Mouse (Mus musculus) kidney, adult 2 months (tissue): ENCODE results near the gene L3mbtl4. TPM values are rescaled to one million over a fixed set of nuclear protein-coding genes. Genes with fewer than 3 reads are reported as not detected.

Source experiments
- DNase-seq: peaks from one replicate; pipeline ENCODE4 v3.0.0; 2021
- H3K27ac ChIP-seq: fragments of 200-500 bp; 2 replicates; pipeline ENCODE4 v1.5.1; 2012; ENCODE audit warnings: low read depth, low read length, control low read depth, inconsistent platforms; ENCODE audit not compliant: insufficient read depth
- H3K27me3 ChIP-seq: fragments of 200-500 bp; replicated peaks from 2 replicates; pipeline ENCODE4 v1.6.1; 2012; ENCODE audit warnings: mild to moderate bottlenecking, moderate library complexity, low read length, inconsistent platforms; ENCODE audit not compliant: control insufficient read depth, insufficient read depth
- H3K36me3 ChIP-seq: fragments of 200-500 bp; 2 replicates; pipeline ENCODE4 v1.6.1; 2012; ENCODE audit warnings: mild to moderate bottlenecking, moderate library complexity, low read length, inconsistent platforms; ENCODE audit not compliant: control insufficient read depth, insufficient read depth
- H3K4me1 ChIP-seq: fragments of 200-500 bp; 2 replicates; pipeline ENCODE4 v1.6.1; 2011; ENCODE audit warnings: low read length; ENCODE audit not compliant: control insufficient read depth, insufficient read depth
- H3K4me3 ChIP-seq: fragments of 200-500 bp; 2 replicates; pipeline ENCODE4 v1.5.1; 2011; ENCODE audit warnings: mild to moderate bottlenecking, low read depth, low read length, control low read depth; ENCODE audit not compliant: insufficient read depth
- CTCF ChIP-seq: fragments of 200-500 bp; conservative IDR thresholded peaks from 2 replicates; pipeline ENCODE4 v1.5.1; 2011; ENCODE audit warnings: low read depth, mild to moderate bottlenecking, control low read depth, low read length, moderate library complexity, mixed read lengths; ENCODE audit not compliant: insufficient read depth, insufficient read length
- POLR2A ChIP-seq: fragments of 200-500 bp; IDR thresholded peaks from one replicate; pipeline ENCODE4 v1.6.1; 2011; ENCODE audit warnings: low read depth, low read length, control low read depth
- WGBS: fragments of 180-500 bp; shearing (Covaris S2); methylation state at CpG from one replicate; pipeline ENCODE4 v1.1.7; 2018; 5-methylcytosine and 5-hydroxymethylcytosine counted together
- polyA plus RNA-seq: library from polyadenylated mRNA; depleted of rRNA; stranded (reverse); fragments of >200 nt; gene quantifications from 2 replicates; pipeline ENCODE4 v1.2.3, GENCODE M21; 2012

Gene L3mbtl4
- polyA plus RNA-seq, 1 experiment = 0.36 TPM

DNA sequence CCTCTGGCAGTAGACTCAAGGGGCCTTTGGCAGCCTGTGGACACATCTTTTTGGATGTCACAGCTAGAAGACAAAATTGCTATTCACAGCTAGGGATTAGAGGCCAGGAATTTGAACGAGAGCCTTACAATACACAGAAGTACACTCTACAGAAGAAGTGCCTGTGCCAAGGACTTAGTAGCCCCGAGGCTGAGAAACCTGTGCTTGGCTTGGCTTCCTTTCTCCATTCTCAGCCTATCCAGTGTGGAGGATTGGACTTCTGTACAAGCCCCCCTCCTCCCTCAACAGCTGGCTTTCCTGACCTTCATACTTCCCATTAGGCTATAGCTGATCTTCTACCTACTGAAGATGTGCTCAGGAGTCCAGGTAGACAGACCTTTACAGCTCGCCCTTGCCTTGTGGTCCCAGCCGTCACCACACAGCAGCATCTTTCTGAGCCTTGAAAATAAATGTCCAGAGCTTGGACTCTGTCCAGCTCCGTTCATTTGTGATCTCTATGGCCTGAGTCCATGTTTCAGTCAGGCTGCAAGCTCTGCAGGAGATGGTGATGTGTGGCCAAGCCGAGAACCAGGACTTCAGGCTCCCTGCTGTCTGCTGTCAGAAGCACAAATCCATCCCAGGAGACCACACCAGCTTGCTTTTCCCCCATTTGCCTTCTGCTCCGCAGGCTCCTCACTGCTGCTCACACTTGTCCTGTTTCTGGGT is 497.6 kb downstream of the L3mbtl4 start:
- Histone ChIP-seq H3K4me1 (no peaks in the 10 kb centered on the region), H3K27ac (no peak overlapping the region), H3K27me3 (no peaks in the 10 kb centered on the region), H3K36me3 (no peaks in the 10 kb centered on the region), H3K4me3 (no peak overlapping the region)
- DNase-seq = no peak
- TF ChIP-seq CTCF = no peak
- TF ChIP-seq POLR2A = no peak
- WGBS = 63% methylated on average over 7 of the region's 7 CpGs

DNA sequence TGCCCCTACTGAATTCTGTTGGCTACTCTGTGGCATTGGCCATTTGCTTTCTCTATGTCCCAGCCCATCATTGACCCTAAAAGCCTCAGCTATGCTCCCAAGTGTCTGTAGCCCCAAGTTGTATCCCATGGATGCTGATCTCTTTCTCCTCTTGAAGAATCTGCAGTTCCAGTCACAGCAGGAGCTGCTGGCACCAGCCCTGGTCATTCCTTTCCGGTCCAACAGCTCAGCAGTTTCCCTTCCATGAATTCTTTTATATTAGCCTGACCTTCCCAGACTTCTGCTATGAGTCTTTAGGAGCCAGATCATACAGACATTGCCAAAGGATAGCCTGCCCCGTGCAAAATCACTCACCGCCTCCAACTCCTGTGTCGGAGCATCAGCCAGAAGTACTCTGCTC is 520.1 kb downstream of the L3mbtl4 start:
- Histone ChIP-seq H3K4me1 (no peaks in the 10 kb centered on the region), H3K27ac (no peak overlapping the region), H3K4me3 (no peak overlapping the region), H3K27me3 (no peaks in the 10 kb centered on the region), H3K36me3 (no peaks in the 10 kb centered on the region)
- no peak for TF ChIP-seq CTCF
- no peak for TF ChIP-seq POLR2A
- 80% methylated on average over 4 of the region's 4 CpGs for WGBS
- DNase-seq = no peak

- H3K27ac ChIP-seq = no peak within 1 kb of the TSS
- DNase-seq = no peak
- H3K36me3 ChIP-seq = no peaks in the 10 kb centered on the region
- WGBS = 83% methylated on average over 6 of the region's 6 CpGs
- no peak for TF ChIP-seq CTCF
- TF ChIP-seq POLR2A = no peak
- H3K4me1 ChIP-seq = no peaks in the 10 kb centered on the region
- no peak within 1 kb of the TSS for H3K4me3 ChIP-seq
- no peaks in the 10 kb centered on the region for H3K27me3 ChIP-seq
Measured at GRCm38 (mm10) chr17:68826323-68826722, 552.7 kb downstream of the L3mbtl4 start, which contains the start of gene Tmem200c. Gene Tmem200c (plus strand): TSS chr17:68826623.
